Mouse (Mus musculus) C2C12 (cell line): Measurements from ENCODE around the gene Eif3l. TPM values are rescaled to one million over a fixed set of nuclear protein-coding genes. Genes with fewer than 3 reads are reported as not detected.
A peak's percentile ranks its signal among the peaks of the same experiment; 100 is the strongest.

ENCODE experiments used
- H3K27me3 ChIP-seq: one replicate; pipeline ENCODE4 v1.6.1; 2011; ENCODE audit not compliant: control insufficient read depth, insufficient read depth, insufficient read length
- H3K36me3 ChIP-seq: one replicate; pipeline ENCODE4 v1.6.1; 2011; ENCODE audit not compliant: control insufficient read depth, insufficient read depth
- H3K4me3 ChIP-seq: one replicate; pipeline ENCODE4 v1.5.1; 2011; ENCODE audit warnings: mild to moderate bottlenecking, control low read depth; ENCODE audit not compliant: poor library complexity, insufficient read depth, severe bottlenecking
- H3K79me2 ChIP-seq: one replicate; pipeline ENCODE4 v1.6.1; 2011; ENCODE audit not compliant: control insufficient read depth, insufficient read depth
- H3K79me3 ChIP-seq: one replicate; pipeline ENCODE4 v1.6.1; 2011; ENCODE audit warnings: low read depth, control low read depth
- H3ac ChIP-seq: one replicate; pipeline ENCODE3; 2011; ENCODE audit warnings: low read depth; ENCODE audit not compliant: control insufficient read depth, insufficient read length
- CEBPB ChIP-seq: IDR thresholded peaks from one replicate; pipeline ENCODE4 v1.6.1; 2011; ENCODE audit warnings: low read depth, mild to moderate bottlenecking, control low read depth, moderate library complexity
- CTCF ChIP-seq: IDR thresholded peaks from one replicate; pipeline ENCODE4 v1.5.1; 2011; ENCODE audit not compliant: control insufficient read depth, insufficient read depth, insufficient read length
- FOSL1 ChIP-seq: IDR thresholded peaks from one replicate; pipeline ENCODE4 v1.8.0; 2011; ENCODE audit warnings: mild to moderate bottlenecking, low read length; ENCODE audit not compliant: poor library complexity, insufficient read depth, severe bottlenecking
- MAX ChIP-seq: IDR thresholded peaks from one replicate; pipeline ENCODE4 v1.6.1; 2011; ENCODE audit warnings: mild to moderate bottlenecking, control low read depth
- MYOD1 ChIP-seq: IDR thresholded peaks from one replicate; pipeline ENCODE4 v1.6.1; 2011; ENCODE audit warnings: low read depth; ENCODE audit not compliant: control insufficient read depth, insufficient read length
- MYOG ChIP-seq: IDR thresholded peaks from one replicate; pipeline ENCODE4 v1.6.1; 2011; ENCODE audit not compliant: control insufficient read depth, insufficient read length; ENCODE audit errors: extremely low read depth
- USF1 ChIP-seq: IDR thresholded peaks from one replicate; pipeline ENCODE4 v1.6.1; 2011; ENCODE audit warnings: low read depth, mild to moderate bottlenecking, control low read depth, moderate library complexity
- polyA plus RNA-seq: library from polyadenylated mRNA; unstranded; fragments of >200 nt; fragmentation: generic; extraction: Trizol; gene quantifications from one replicate; pipeline ENCODE4 v1.2.1, GENCODE M21; 2012; ENCODE audit warnings: missing spikeins

Gene Eif3l
- polyA plus RNA-seq, 1 experiment, result 369 TPM

GRCm38 (mm10) chr15:79093083-79093839, 18.3 kb downstream of the Eif3l start:
- Histone ChIP-seq H3K4me3 (no peak overlapping the region), H3K79me2 (peaks cover 39% of the 10 kb centered on the region), H3K36me3 (peaks cover 80% of the 10 kb centered on the region), H3ac (no peak overlapping the region), H3K27me3 (no peaks in the 10 kb centered on the region), H3K79me3 (peaks cover 8% of the 10 kb centered on the region)
- TF ChIP-seq CTCF (peak; percentile 57), CEBPB (no peak)

GRCm38 (mm10) chr15:79095483-79095882, 20.5 kb downstream of the Eif3l start:
- no peaks in the 10 kb centered on the region for H3K79me3 ChIP-seq

GRCm38 (mm10) chr15:79096556-79096955, 21.6 kb downstream of the Eif3l start:
- Histone ChIP-seq H3K4me3 (no peak overlapping the region), H3K36me3 (peaks cover 47% of the 10 kb centered on the region), H3K27me3 (no peaks in the 10 kb centered on the region), H3K79me2 (peaks cover 7% of the 10 kb centered on the region), H3ac (no peak overlapping the region), H3K79me3 (no peaks in the 10 kb centered on the region)
- no peak for TF ChIP-seq USF1
- no peak for TF ChIP-seq MAX
- TF ChIP-seq CEBPB, result no peak
- TF ChIP-seq MYOD1, result no peak
- TF ChIP-seq FOSL1, result no peak
- TF ChIP-seq MYOG, result no peak
- TF ChIP-seq CTCF, result no peak

More at GRCm38 (mm10) chr15:79095483-79095882, 20.5 kb downstream of the Eif3l start:
- Histone ChIP-seq H3ac (no peak overlapping the region), H3K36me3 (peaks cover 58% of the 10 kb centered on the region), H3K4me3 (no peak overlapping the region), H3K79me2 (peaks cover 18% of the 10 kb centered on the region), H3K27me3 (no peaks in the 10 kb centered on the region)
- TF ChIP-seq MYOD1, result no peak
- no peak for TF ChIP-seq USF1
- TF ChIP-seq CEBPB, result no peak
- TF ChIP-seq FOSL1, result no peak
- TF ChIP-seq MAX, result no peak
- no peak for TF ChIP-seq MYOG
- no peak for TF ChIP-seq CTCF

GRCm38 (mm10) chr15:79097135-79097534, 22.2 kb downstream of the Eif3l start:
- Histone ChIP-seq H3K79me2 (peaks cover 2% of the 10 kb centered on the region), H3K27me3 (no peaks in the 10 kb centered on the region), H3K4me3 (no peak overlapping the region), H3ac (no peak overlapping the region), H3K36me3 (peaks cover 41% of the 10 kb centered on the region), H3K79me3 (no peaks in the 10 kb centered on the region)
- TF ChIP-seq MYOG, result no peak
- no peak for TF ChIP-seq USF1
- TF ChIP-seq CEBPB, result no peak
- no peak for TF ChIP-seq MAX
- no peak for TF ChIP-seq FOSL1

GRCm38 (mm10) chr15:79097611-79098025, 22.6 kb downstream of the Eif3l start:
- TF ChIP-seq MYOD1 (peak; percentile 42), FOSL1 (no peak), MAX (no peak)
- Histone ChIP-seq H3K36me3 (peaks cover 36% of the 10 kb centered on the region), H3K79me2 (no peaks in the 10 kb centered on the region), H3K4me3 (no peak overlapping the region), H3K27me3 (no peaks in the 10 kb centered on the region), H3K79me3 (no peaks in the 10 kb centered on the region), H3ac (no peak overlapping the region)

- H3ac ChIP-seq, result no peak overlapping the region
- H3K36me3 ChIP-seq, result peaks cover 30% of the 10 kb centered on the region
- no peaks in the 10 kb centered on the region for H3K79me3 ChIP-seq
- no peaks in the 10 kb centered on the region for H3K27me3 ChIP-seq
- TF ChIP-seq USF1 (no peak), CTCF (no peak), CEBPB (no peak)
- H3K4me3 ChIP-seq, result no peak overlapping the region
- H3K79me2 ChIP-seq, result no peaks in the 10 kb centered on the region
Measured at GRCm38 (mm10) chr15:79098220-79098619, 23.2 kb downstream of the Eif3l start.

- Histone ChIP-seq H3K79me2 (no peaks in the 10 kb centered on the region), H3K79me3 (no peaks in the 10 kb centered on the region), H3K4me3 (no peak overlapping the region), H3K36me3 (peaks cover 24% of the 10 kb centered on the region), H3ac (no peak overlapping the region), H3K27me3 (no peaks in the 10 kb centered on the region)
- no peak for TF ChIP-seq MYOG
- no peak for TF ChIP-seq CTCF
- no peak for TF ChIP-seq USF1
- TF ChIP-seq FOSL1, result no peak
- TF ChIP-seq CEBPB, result no peak
- no peak for TF ChIP-seq MAX
- TF ChIP-seq MYOD1, result no peak
Measured at GRCm38 (mm10) chr15:79098868-79099267, 23.9 kb downstream of the Eif3l start.
